Mouse (Mus musculus) embryo, embryonic 10 days (tissue): Measurements from ENCODE around the gene Rims1.

ENCODE experiments used
- DNase-seq: peaks from one replicate; pipeline ENCODE4 v3.0.0-alpha.2; 2015; ENCODE audit warnings: low spot score

Gene Rims1

DNA sequence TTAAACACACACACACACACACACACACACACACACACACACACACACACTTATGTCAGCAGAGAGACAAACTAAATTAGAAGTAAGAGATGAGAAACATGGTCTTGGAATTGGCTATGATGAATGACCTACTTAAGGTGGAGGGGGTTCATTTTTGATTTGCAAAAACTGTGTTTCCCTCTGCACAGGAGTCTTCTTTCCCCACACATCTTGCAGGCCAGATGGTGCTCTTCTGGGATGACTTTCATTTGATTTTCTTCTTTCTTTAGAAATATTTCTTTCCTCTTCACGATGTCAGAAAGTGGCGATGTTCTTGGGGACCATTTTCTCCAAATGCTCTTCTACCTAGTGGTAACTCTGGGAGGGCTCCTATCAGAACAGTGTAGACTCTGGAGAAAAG is 560.0 kb downstream of the Rims1 start:
- no peak for DNase-seq
